Mouse (Mus musculus): ENCODE measurements at regions not wholly inside any gene's neighbourhood (a gene's known extent, or its start where the extent isn't known, plus 50 kb on each side); places are given as distances from the start of the nearest gene placed in this dataset.

GRCm38 (mm10) chr10:84137019-84137658 lies 303.3 kb downstream of the Nuak1 start:
- TF ChIP-seq CTCF (IDR thresholded peaks at IDR 0.05; ENCODE audit: borderline replicate concordance, control insufficient read depth, extremely low read depth, insufficient read depth, low read length, poor library complexity) (no peak), POLR2A (IDR thresholded peaks at IDR 0.05; ENCODE audit: control insufficient read depth, extremely low read depth, insufficient read depth, low read length, poor library complexity) (no peak)

Measured in thymus, adult 2 months (tissue).